Mouse (Mus musculus) myocyte (in vitro differentiated cells): ENCODE results near the gene Gas6. TPM values are rescaled to one million over a fixed set of nuclear protein-coding genes. Genes with fewer than 3 reads are reported as not detected.

ENCODE experiments used
- H3K27me3 ChIP-seq: one replicate; pipeline ENCODE4 v1.6.1; 2011; ENCODE audit not compliant: control insufficient read depth, insufficient read depth, insufficient read length
- H3K36me3 ChIP-seq: one replicate; pipeline ENCODE4 v1.6.1; 2011; ENCODE audit not compliant: control insufficient read depth, insufficient read depth
- H3K4me2 ChIP-seq: one replicate; pipeline ENCODE4 v1.6.1; 2011; ENCODE audit warnings: low read depth, control low read depth
- H3K4me3 ChIP-seq: one replicate; pipeline ENCODE4 v1.5.1; 2011; ENCODE audit warnings: mild to moderate bottlenecking, control low read depth, moderate library complexity
- H3K79me2 ChIP-seq: one replicate; pipeline ENCODE4 v1.6.1; 2011; ENCODE audit not compliant: control insufficient read depth, insufficient read depth
- H3ac ChIP-seq: one replicate; pipeline ENCODE4 v1.6.1; 2011; ENCODE audit not compliant: control insufficient read depth, insufficient read length
- CEBPB ChIP-seq: IDR thresholded peaks from 2 replicates; pipeline ENCODE4 v1.6.1; 2011; ENCODE audit warnings: mild to moderate bottlenecking, moderate library complexity; ENCODE audit not compliant: poor library complexity, insufficient read depth, severe bottlenecking
- E2F4 ChIP-seq: IDR thresholded peaks from one replicate; pipeline ENCODE4 v1.6.1; 2011; ENCODE audit warnings: mild to moderate bottlenecking, control low read depth, moderate library complexity; ENCODE audit not compliant: insufficient read depth
- MAX ChIP-seq: IDR thresholded peaks from one replicate; pipeline ENCODE4 v1.6.1; 2011; ENCODE audit warnings: low read depth, mild to moderate bottlenecking, control low read depth
- MYOD1 ChIP-seq, 3 experiments: IDR thresholded peaks; one replicate each; pipeline ENCODE4 v1.6.1; 2011; ENCODE audit warnings: control low read depth in 2 of 3, low read depth in 2 of 3, mild to moderate bottlenecking in 2 of 3, moderate library complexity in 1 of 3; ENCODE audit not compliant: insufficient read length in 2 of 3, control insufficient read depth in 1 of 3
- MYOG ChIP-seq, 3 experiments: IDR thresholded peaks; one replicate each; pipeline ENCODE4 v1.6.1; 2011; ENCODE audit warnings: control low read depth in 2 of 3, low read depth in 2 of 3, mild to moderate bottlenecking in 2 of 3; ENCODE audit not compliant: insufficient read length in 2 of 3, control insufficient read depth in 1 of 3, insufficient read depth in 1 of 3
- POLR2A ChIP-seq: IDR thresholded peaks from one replicate; pipeline ENCODE4 v1.6.1; 2011; ENCODE audit warnings: low read depth, mild to moderate bottlenecking, control low read depth, moderate library complexity; ENCODE audit not compliant: insufficient read length
- POLR2AphosphoS2 ChIP-seq: IDR thresholded peaks from one replicate; pipeline ENCODE4 v1.6.1; 2011; ENCODE audit warnings: low read depth, control low read depth; ENCODE audit not compliant: insufficient read length
- REST ChIP-seq: IDR thresholded peaks from one replicate; pipeline ENCODE4 v1.6.1; 2011; ENCODE audit warnings: mild to moderate bottlenecking, control low read depth, moderate library complexity; ENCODE audit not compliant: insufficient read depth, insufficient read length
- SRF ChIP-seq: IDR thresholded peaks from one replicate; pipeline ENCODE4 v1.6.1; 2011; ENCODE audit warnings: low read depth; ENCODE audit not compliant: control insufficient read depth, insufficient read length
- TCF12 ChIP-seq: IDR thresholded peaks from one replicate; pipeline ENCODE4 v1.6.1; 2011; ENCODE audit warnings: mild to moderate bottlenecking, control low read depth; ENCODE audit not compliant: poor library complexity, insufficient read depth, severe bottlenecking
- TCF3 ChIP-seq: IDR thresholded peaks from one replicate; pipeline ENCODE4 v1.6.1; 2011; ENCODE audit warnings: low read depth, control low read depth; ENCODE audit not compliant: insufficient read length
- USF1 ChIP-seq: IDR thresholded peaks from one replicate; pipeline ENCODE4 v1.6.1; 2011; ENCODE audit warnings: low read depth, mild to moderate bottlenecking, control low read depth, moderate library complexity
- polyA plus RNA-seq: library from polyadenylated mRNA; unstranded; fragments of >200 nt; fragmentation: generic; extraction: Trizol; gene quantifications from one replicate; pipeline ENCODE4 v1.2.1, GENCODE M21; 2012; ENCODE audit warnings: missing spikeins

Gas6 gene
- polyA plus RNA-seq, 1 experiment: 0.50 TPM

GRCm38 (mm10) chr8:13465324-13465723 is 29.0 kb downstream of the Gas6 start:
- H3K27me3 ChIP-seq: peaks cover 70% of the 10 kb centered on the region
- H3K79me2 ChIP-seq: no peaks in the 10 kb centered on the region
- no peak overlapping the region for H3K4me3 ChIP-seq
- TF ChIP-seq MAX (no peak), MYOD1 (IDR thresholded peaks at IDR 0.05; ENCODE audit: control insufficient read depth in 1 of 3, insufficient read length in 2 of 3, low read depth in 2 of 3) (no peak), REST (no peak), POLR2AphosphoS2 (no peak), TCF3 (no peak), E2F4 (no peak)
- H3K4me2 ChIP-seq: no peak overlapping the region
- no peak overlapping the region for H3ac ChIP-seq
- no peaks in the 10 kb centered on the region for H3K36me3 ChIP-seq

- Histone ChIP-seq H3K27me3 (peaks cover 61% of the 10 kb centered on the region), H3K79me2 (no peaks in the 10 kb centered on the region), H3K4me3 (no peak overlapping the region), H3ac (no peak overlapping the region), H3K36me3 (no peaks in the 10 kb centered on the region), H3K4me2 (no peak overlapping the region)
- TF ChIP-seq USF1 (no peak), SRF (no peak), E2F4 (no peak)
Observed at GRCm38 (mm10) chr8:13462392-13462791, 31.9 kb downstream of the Gas6 start.

GRCm38 (mm10) chr8:13461843-13462242 is 32.4 kb downstream of the Gas6 start:
- Histone ChIP-seq H3K4me3 (no peak overlapping the region), H3K4me2 (no peak overlapping the region), H3K79me2 (no peaks in the 10 kb centered on the region), H3K36me3 (no peaks in the 10 kb centered on the region), H3ac (no peak overlapping the region), H3K27me3 (peaks cover 57% of the 10 kb centered on the region)
- no peak for TF ChIP-seq TCF12
- TF ChIP-seq SRF: no peak
- no peak for TF ChIP-seq MAX
- TF ChIP-seq REST: no peak
- TF ChIP-seq MYOD1 (IDR thresholded peaks at IDR 0.05; ENCODE audit: control insufficient read depth in 1 of 3, insufficient read length in 2 of 3, low read depth in 2 of 3): no peak
- no peak for TF ChIP-seq CEBPB
- TF ChIP-seq POLR2A: no peak
- no peak for TF ChIP-seq MYOG (IDR thresholded peaks at IDR 0.05; ENCODE audit: control insufficient read depth in 1 of 3, insufficient read depth in 1 of 3, insufficient read length in 2 of 3, low read depth in 2 of 3)
- no peak for TF ChIP-seq USF1
- no peak for TF ChIP-seq E2F4
- no peak for TF ChIP-seq POLR2AphosphoS2
- no peak for TF ChIP-seq TCF3

- no peak overlapping the region for H3K4me2 ChIP-seq
- H3K79me2 ChIP-seq: no peaks in the 10 kb centered on the region
- no peak overlapping the region for H3ac ChIP-seq
- no peak overlapping the region for H3K4me3 ChIP-seq
- TF ChIP-seq TCF12 (no peak), CEBPB (no peak), POLR2AphosphoS2 (no peak), REST (no peak), E2F4 (no peak), MYOD1 (IDR thresholded peaks at IDR 0.05; ENCODE audit: control insufficient read depth in 1 of 3, insufficient read length in 2 of 3, low read depth in 2 of 3) (no peak), TCF3 (no peak), USF1 (no peak), MAX (no peak), MYOG (IDR thresholded peaks at IDR 0.05; ENCODE audit: control insufficient read depth in 1 of 3, insufficient read depth in 1 of 3, insufficient read length in 2 of 3, low read depth in 2 of 3) (no peak), SRF (no peak), POLR2A (no peak)
- H3K36me3 ChIP-seq: no peaks in the 10 kb centered on the region
- peaks cover 56% of the 10 kb centered on the region for H3K27me3 ChIP-seq
Observed at GRCm38 (mm10) chr8:13461085-13461765, 33.1 kb downstream of the Gas6 start.

GRCm38 (mm10) chr8:13459431-13459830 is 34.9 kb downstream of the Gas6 start:
- TF ChIP-seq USF1 (no peak), TCF3 (no peak), E2F4 (no peak), MAX (no peak)
- Histone ChIP-seq H3K27me3 (peaks cover 45% of the 10 kb centered on the region), H3K79me2 (no peaks in the 10 kb centered on the region), H3ac (no peak overlapping the region), H3K36me3 (no peaks in the 10 kb centered on the region), H3K4me2 (no peak overlapping the region), H3K4me3 (no peak overlapping the region)
